Mouse (Mus musculus): ENCODE measurements at regions not wholly inside any gene's neighbourhood (a gene's known extent, or its start where the extent isn't known, plus 50 kb on each side); places are given as distances from the start of the nearest gene placed in this dataset.

GRCm38 (mm10) chr17:22795213-22795612 lies 71.7 kb downstream of the Zfp945 start:
- ATAC-seq (ENCODE audit: insufficient number of reproducible peaks, insufficient read depth, low FRiP score, low TSS enrichment, low read depth) = no peak

GRCm38 (mm10) chr17:22784481-22784880 lies 82.5 kb downstream of the Zfp945 start:
- H3K4me1 ChIP-seq (replicated peaks) = no peaks in the 10 kb centered on the region
- 91% methylated on average over 2 of the region's 2 CpGs for WGBS
- H3K27me3 ChIP-seq = no peaks in the 10 kb centered on the region
- H3K9me3 ChIP-seq = peaks cover 7% of the 10 kb centered on the region; the same call in 1 of the 2 replicates
- H3K27ac ChIP-seq = no peak overlapping the region
- ATAC-seq (ENCODE audit: insufficient number of reproducible peaks, insufficient read depth, low FRiP score, low TSS enrichment, low read depth) = no peak
- no peak overlapping the region for H3K9ac ChIP-seq (replicated peaks)
- H3K4me2 ChIP-seq = no peak overlapping the region
- H3K36me3 ChIP-seq = peaks cover 26% of the 10 kb centered on the region; the same call in 1 of the 2 replicates
- no peak overlapping the region for H3K4me3 ChIP-seq (replicated peaks)

More at GRCm38 (mm10) chr17:22795213-22795612, 71.7 kb downstream of the Zfp945 start:
- 73% methylated on average over 5 of the region's 5 CpGs for WGBS
- Histone ChIP-seq H3K4me1 (replicated peaks) (no peaks in the 10 kb centered on the region), H3K27me3 (no peaks in the 10 kb centered on the region), H3K4me2 (no peak overlapping the region), H3K36me3 (peaks cover 10% of the 10 kb centered on the region; the same call in 1 of the 2 replicates), H3K9ac (replicated peaks) (no peak overlapping the region), H3K27ac (no peak overlapping the region), H3K9me3 (0 out of 2 replicates have a peak, but pooled peaks cover 26% of the 10 kb centered on the region), H3K4me3 (replicated peaks) (no peak overlapping the region)

- 65% methylated on average over 7 of the region's 7 CpGs for WGBS
- Histone ChIP-seq H3K27ac (no peak overlapping the region), H3K9me3 (no peaks in the 10 kb centered on the region), H3K4me2 (no peak overlapping the region), H3K27me3 (no peaks in the 10 kb centered on the region), H3K4me3 (replicated peaks) (no peak overlapping the region), H3K4me1 (replicated peaks) (no peaks in the 10 kb centered on the region), H3K9ac (replicated peaks) (no peak overlapping the region), H3K36me3 (no peaks in the 10 kb centered on the region)
- ATAC-seq (ENCODE audit: insufficient number of reproducible peaks, insufficient read depth, low FRiP score, low TSS enrichment, low read depth) = no peak
Observed at GRCm38 (mm10) chr17:22745736-22746135, 121.2 kb downstream of the Zfp945 start.

GRCm38 (mm10) chr17:22739581-22740178 lies 127.3 kb downstream of the Zfp945 start:
- no peaks in the 10 kb centered on the region for H3K27me3 ChIP-seq

GRCm38 (mm10) chr17:22739173-22739572 lies 127.8 kb downstream of the Zfp945 start:
- peak overlapping the region; percentile 71 for H3K9ac ChIP-seq (replicated peaks)
- H3K4me1 ChIP-seq (replicated peaks) = peaks cover 7% of the 10 kb centered on the region
- WGBS = 13% methylated on average over 12 of the region's 12 CpGs
- H3K4me3 ChIP-seq (replicated peaks) = peak overlapping the region; percentile 60
- peak overlapping the region; percentile 88 for H3K27ac ChIP-seq
- peaks cover 3% of the 10 kb centered on the region; the same call in 1 of the 2 replicates for H3K9me3 ChIP-seq
- no peak; the same call in 1 of the 2 replicates for ATAC-seq (ENCODE audit: insufficient number of reproducible peaks, insufficient read depth, low FRiP score, low TSS enrichment, low read depth)
- peaks cover 17% of the 10 kb centered on the region for H3K36me3 ChIP-seq
- H3K4me2 ChIP-seq = peak overlapping the region; percentile 69
- H3K27me3 ChIP-seq = no peaks in the 10 kb centered on the region

More at GRCm38 (mm10) chr17:22739581-22740178, 127.3 kb downstream of the Zfp945 start:
- peak overlapping the region; percentile 60 for H3K4me3 ChIP-seq (replicated peaks)
- peaks cover 17% of the 10 kb centered on the region for H3K36me3 ChIP-seq
- peak overlapping the region; percentile 69 for H3K4me2 ChIP-seq
- H3K9ac ChIP-seq (replicated peaks) = peak overlapping the region; percentile 71
- WGBS = under 1% methylated on average over 25 of the region's 25 CpGs
- peak; percentile 88 for ATAC-seq (ENCODE audit: insufficient number of reproducible peaks, insufficient read depth, low FRiP score, low TSS enrichment, low read depth)
- peak overlapping the region; percentile 88 for H3K27ac ChIP-seq
- peaks cover 7% of the 10 kb centered on the region for H3K4me1 ChIP-seq (replicated peaks)
- H3K9me3 ChIP-seq = no peaks in the 10 kb centered on the region; the same call in 1 of the 2 replicates

- Histone ChIP-seq H3K9ac (replicated peaks) (no peak overlapping the region), H3K9me3 (peaks cover 16% of the 10 kb centered on the region), H3K4me1 (replicated peaks) (peaks cover 7% of the 10 kb centered on the region), H3K27ac (no peak overlapping the region), H3K4me2 (no peak overlapping the region), H3K27me3 (no peaks in the 10 kb centered on the region), H3K36me3 (peaks cover 17% of the 10 kb centered on the region), H3K4me3 (replicated peaks) (no peak overlapping the region)
- no peak for ATAC-seq (ENCODE audit: insufficient number of reproducible peaks, insufficient read depth, low FRiP score, low TSS enrichment, low read depth)
- 92% methylated on average over 4 of the region's 4 CpGs for WGBS
Observed at GRCm38 (mm10) chr17:22736360-22736759, 130.6 kb downstream of the Zfp945 start.

Data from limb, embryonic 12.5 days (tissue).